Mouse (Mus musculus): ENCODE measurements at regions not wholly inside any gene's neighbourhood (a gene's known extent, or its start where the extent isn't known, plus 50 kb on each side); places are given as distances from the start of the nearest gene placed in this dataset.

- DNase-seq (ENCODE audit: low read depth, low spot score), result no peak
These were observed 159.0 kb downstream of the Pmp22 start for GRCm38 (mm10) chr11:63287766-63288165.

GRCm38 (mm10) chr11:63290618-63291017 lies 161.8 kb downstream of the Pmp22 start:
- DNase-seq (ENCODE audit: low read depth, low spot score), result no peak

GRCm38 (mm10) chr11:63293485-63293884 lies 164.7 kb downstream of the Pmp22 start:
- DNase-seq (ENCODE audit: low read depth, low spot score), result no peak

GRCm38 (mm10) chr11:63294476-63294875 lies 165.7 kb downstream of the Pmp22 start:
- no peak for DNase-seq (ENCODE audit: low read depth, low spot score)

- no peak for DNase-seq (ENCODE audit: low read depth, low spot score)
These were observed 167.7 kb downstream of the Pmp22 start for GRCm38 (mm10) chr11:63296476-63296875.

GRCm38 (mm10) chr11:63299712-63300581 lies 171.2 kb downstream of the Pmp22 start:
- no peak for DNase-seq (ENCODE audit: low read depth, low spot score)

- DNase-seq (ENCODE audit: low read depth, low spot score), result no peak
These were observed 196.4 kb downstream of the Pmp22 start for GRCm38 (mm10) chr11:63325166-63325565.

GRCm38 (mm10) chr11:63326864-63327263 lies 198.1 kb downstream of the Pmp22 start:
- no peak for DNase-seq (ENCODE audit: low read depth, low spot score)

- no peak for DNase-seq (ENCODE audit: low read depth, low spot score)
These were observed 208.7 kb downstream of the Pmp22 start for GRCm38 (mm10) chr11:63337503-63337902.

GRCm38 (mm10) chr11:63338277-63338676 lies 209.5 kb downstream of the Pmp22 start:
- DNase-seq (ENCODE audit: low read depth, low spot score), result no peak

- DNase-seq (ENCODE audit: low read depth, low spot score), result no peak
These were observed 216.9 kb downstream of the Pmp22 start for GRCm38 (mm10) chr11:63345653-63346052.

GRCm38 (mm10) chr11:63350123-63350696 lies 221.4 kb downstream of the Pmp22 start:
- no peak for DNase-seq (ENCODE audit: low read depth, low spot score)

GRCm38 (mm10) chr11:63351999-63352398 lies 223.2 kb downstream of the Pmp22 start:
- DNase-seq (ENCODE audit: low read depth, low spot score), result no peak

GRCm38 (mm10) chr11:63352990-63353389 lies 224.2 kb downstream of the Pmp22 start:
- DNase-seq (ENCODE audit: low read depth, low spot score), result no peak

GRCm38 (mm10) chr11:63353671-63354070 lies 224.9 kb downstream of the Pmp22 start:
- DNase-seq (ENCODE audit: low read depth, low spot score), result no peak

- no peak for DNase-seq (ENCODE audit: low read depth, low spot score)
These were observed 229.1 kb downstream of the Pmp22 start for GRCm38 (mm10) chr11:63357772-63358344.

GRCm38 (mm10) chr11:63367756-63368265 lies 239.0 kb downstream of the Pmp22 start:
- DNase-seq (ENCODE audit: low read depth, low spot score), result no peak

- DNase-seq (ENCODE audit: low read depth, low spot score), result no peak
These were observed 240.7 kb downstream of the Pmp22 start for GRCm38 (mm10) chr11:63369475-63369874.

GRCm38 (mm10) chr11:63376311-63376710 lies 247.5 kb downstream of the Pmp22 start:
- DNase-seq (ENCODE audit: low read depth, low spot score), result no peak

- no peak for DNase-seq (ENCODE audit: low read depth, low spot score)
These were observed 248.2 kb downstream of the Pmp22 start for GRCm38 (mm10) chr11:63376991-63377390.

- no peak for DNase-seq (ENCODE audit: low read depth, low spot score)
These were observed 259.5 kb downstream of the Pmp22 start for GRCm38 (mm10) chr11:63388247-63388646.

- DNase-seq (ENCODE audit: low read depth, low spot score), result no peak
These were observed 262.7 kb downstream of the Pmp22 start for GRCm38 (mm10) chr11:63391478-63391877.

- DNase-seq (ENCODE audit: low read depth, low spot score), result no peak
These were observed 263.6 kb downstream of the Pmp22 start for GRCm38 (mm10) chr11:63392378-63392777.
